ENCODE assay signal across 27 mouse cellular contexts in genomic region chr1:151235574-151235973, GRCm38 (mm10). TPM values are rescaled to one million over a fixed set of nuclear protein-coding genes. Genes with fewer than 3 reads are reported as not detected.
A peak's percentile ranks its signal among the peaks of the same experiment; 100 is the strongest.
DNase-seq lines count a peak whose midpoint lies in the region; ATAC-seq and TF ChIP-seq lines count a peak whose summit lies in the region.
"Had no signal": no experiment of that assay in that cellular context is flagged by ENCODE, and none has a peak within 500 bp of the region (broad histone marks: within the 10 kb centered on the region; RNA-seq: fewer than 3 reads in every experiment).

No protein-coding gene starts in this region.

- DNase-seq in embryo, embryonic 10 days (ENCODE audit: low spot score), result peak; percentile 27
- no peak for DNase-seq in embryo, embryonic 11 days
- no peak for DNase-seq in heart, adult 2 months
- DNase-seq in heart, postnatal 10 days, result no peak
- no peak for DNase-seq in lung, postnatal 14 days
- peak; percentile 32 for DNase-seq in embryonic facial prominence, embryonic 14.5 days (ENCODE audit: low spot score)
- DNase-seq in right cerebral cortex, adult 18-20 months, result no peak
- DNase-seq: adrenal gland, postnatal 14 days; cerebellum, adult 11-12 months; kidney, adult 2 months; kidney, postnatal 10 days; liver; right cerebral cortex, postnatal 14 days; spleen, adult 18-20 months had no signal

- H3K36me3 ChIP-seq in heart, adult 2 months (ENCODE audit: control insufficient read depth, insufficient read depth, low read length), result no peaks in the 10 kb centered on the region
- no peaks in the 10 kb centered on the region for H3K36me3 ChIP-seq in lung, embryonic 16.5 days (ENCODE audit: control insufficient read depth, insufficient read depth, low read length)
- H3K36me3 ChIP-seq in embryonic facial prominence, embryonic 14.5 days (ENCODE audit: control insufficient read depth, insufficient read depth, low read length), result no peaks in the 10 kb centered on the region
- H3K36me3 ChIP-seq: heart, embryonic 12.5 days; hindbrain, embryonic 12.5 days had no signal

- no peak overlapping the region for H3K4me3 ChIP-seq in heart, adult 2 months
- H3K4me3 ChIP-seq in lung, embryonic 16.5 days (ENCODE audit: low read length), result no peak overlapping the region
- no peak overlapping the region for H3K4me3 ChIP-seq in embryonic facial prominence, embryonic 14.5 days (ENCODE audit: low read depth, low read length)
- H3K4me3 ChIP-seq: heart, embryonic 12.5 days; hindbrain, embryonic 12.5 days had no signal

- peak overlapping the region; percentile 67 for H3K27ac ChIP-seq in heart, adult 2 months
- H3K27ac ChIP-seq in lung, embryonic 16.5 days (ENCODE audit: low read length), result 0 out of 2 replicates have a peak overlapping the region, but pooled peaks have one; percentile 24
- H3K27ac ChIP-seq in embryonic facial prominence, embryonic 14.5 days (replicated peaks; ENCODE audit: low read depth, low read length), result no peak overlapping the region
- H3K27ac ChIP-seq: hindbrain, embryonic 12.5 days had no signal

- no peak for TF ChIP-seq EP300 in heart, adult 2 months (IDR thresholded peaks at IDR 0.05; ENCODE audit: insufficient read depth, low read depth, low read length)

- no peak for TF ChIP-seq CTCF in heart, adult 2 months (IDR thresholded peaks at IDR 0.05)

- peak; percentile 41 for ATAC-seq in lung, embryonic 16.5 days (ENCODE audit: low read depth)
- ATAC-seq in embryonic facial prominence, embryonic 14.5 days (ENCODE audit: low read depth), result peak; percentile 72; the same call in 1 of the 2 replicates
- ATAC-seq: Patski had no signal

- 63% methylated on average over 2 of the region's 2 CpGs for WGBS in heart, adult 2 months
- 47% methylated on average over 2 of the region's 2 CpGs for WGBS in lung, embryonic 16.5 days
- WGBS in embryonic facial prominence, embryonic 14.5 days, result 36% methylated on average over 2 of the region's 2 CpGs

- no peak for TF ChIP-seq POLR2A in heart, adult 2 months (IDR thresholded peaks at IDR 0.05; ENCODE audit: insufficient read depth, low read depth, low read length)

- H3K79me2 ChIP-seq in heart, adult 2 months (replicated peaks; ENCODE audit: control insufficient read depth, insufficient read depth, low read length), result no peaks in the 10 kb centered on the region

- intact Hi-C loops in heart, adult 2 months (cut with DNase I), result loop anchor here (5.0 kb wide), 1 partner anchor 107 kb away; the partner anchor contains the start of gene Ivns1abp
- intact Hi-C loops in heart, postnatal 10 days (cut with DNase I), result no loop called here

- no peaks in the 10 kb centered on the region for H3K27me3 ChIP-seq in heart, adult 2 months (ENCODE audit: control insufficient read depth, insufficient read depth, low read length)
- no peaks in the 10 kb centered on the region for H3K27me3 ChIP-seq in lung, embryonic 16.5 days (ENCODE audit: control insufficient read depth, insufficient read depth, low read depth, low read length)
- no peaks in the 10 kb centered on the region for H3K27me3 ChIP-seq in embryonic facial prominence, embryonic 14.5 days (replicated peaks; ENCODE audit: control insufficient read depth, insufficient read depth, low read length)
- H3K27me3 ChIP-seq: heart, embryonic 12.5 days; hindbrain, embryonic 12.5 days; Patski had no signal

- no peak overlapping the region for H3K9ac ChIP-seq in heart, adult 2 months (ENCODE audit: low read depth, low read length)
- H3K9ac ChIP-seq in lung, embryonic 16.5 days (ENCODE audit: low read length), result no peak overlapping the region
- H3K9ac ChIP-seq in embryonic facial prominence, embryonic 14.5 days (ENCODE audit: low read depth, low read length), result no peak overlapping the region
- H3K9ac ChIP-seq: heart, embryonic 12.5 days; hindbrain, embryonic 12.5 days had no signal

- peaks cover 5% of the 10 kb centered on the region; the same call in 1 of the 2 replicates for H3K9me3 ChIP-seq in lung, embryonic 16.5 days (ENCODE audit: control insufficient read depth, low read length)
- peaks cover 6% of the 10 kb centered on the region; the same call in 1 of the 2 replicates for H3K9me3 ChIP-seq in embryonic facial prominence, embryonic 14.5 days (ENCODE audit: control insufficient read depth, low read length)
- H3K9me3 ChIP-seq: hindbrain, embryonic 12.5 days had no signal

- H3K4me1 ChIP-seq in heart, adult 2 months (ENCODE audit: control insufficient read depth, insufficient read depth, low read length), result peaks cover 8% of the 10 kb centered on the region
- peaks cover 13% of the 10 kb centered on the region; the same call in 1 of the 2 replicates for H3K4me1 ChIP-seq in lung, embryonic 16.5 days (replicated peaks; ENCODE audit: control insufficient read depth, insufficient read depth, low read length)
- H3K4me1 ChIP-seq in embryonic facial prominence, embryonic 14.5 days (ENCODE audit: control insufficient read depth, insufficient read depth, low read length), result no peaks in the 10 kb centered on the region

- no peak overlapping the region for H3K4me2 ChIP-seq in lung, embryonic 16.5 days (ENCODE audit: low read depth, low read length)
- H3K4me2 ChIP-seq in embryonic facial prominence, embryonic 14.5 days (ENCODE audit: low read depth, low read length), result no peak overlapping the region
- H3K4me2 ChIP-seq: heart, embryonic 12.5 days; hindbrain, embryonic 12.5 days had no signal

RNA-seq across cellular contexts. Expression of gene Gm47996, which starts 25.6 kb away (rescaled TPM):
- not detected for total RNA-seq in heart, adult 2 months (2021)
- polyA plus RNA-seq in heart, adult 2 months (2012; rRNA removed), result not detected in 2 replicates
- total RNA-seq in heart, postnatal 10 days (2021), result not detected
- not detected in 2 replicates for polyA plus RNA-seq in lung, embryonic 16.5 days (2015; fragmentation: Nextera tagmentation; extraction: Ambion mirVana)
- polyA plus RNA-seq in embryonic facial prominence, embryonic 14.5 days (2014; fragmentation: Nextera tagmentation; extraction: Ambion mirVana), result not detected in 2 replicates
- total RNA-seq: adrenal gland, postnatal 14 days; layer of hippocampus, adult 18-20 months; layer of hippocampus, postnatal 25 days; left cerebral cortex, postnatal 14 days; megakaryocyte-erythroid progenitor cell, adult 5-6 weeks; monocyte, adult 5-6 weeks had no signal
- polyA plus RNA-seq: embryonic facial prominence, embryonic 11.5 days; hindbrain, embryonic 12.5 days; kidney, adult 2 months; neural tube, embryonic 14.5 days; Patski had no signal

RNA-seq across cellular contexts. Expression of gene 3110040M04Rik, which starts 31.7 kb away (rescaled TPM):
- not detected for total RNA-seq in heart, adult 2 months (2021)
- polyA plus RNA-seq in heart, adult 2 months (2012; rRNA removed), result not detected in 2 replicates
- total RNA-seq in heart, postnatal 10 days (2021), result not detected
- not detected in 2 replicates for polyA plus RNA-seq in lung, embryonic 16.5 days (2015; fragmentation: Nextera tagmentation; extraction: Ambion mirVana)
- polyA plus RNA-seq in embryonic facial prominence, embryonic 14.5 days (2014; fragmentation: Nextera tagmentation; extraction: Ambion mirVana), result not detected in 2 replicates
- total RNA-seq: adrenal gland, postnatal 14 days; gastrocnemius, postnatal 25 days; layer of hippocampus, adult 18-20 months; layer of hippocampus, postnatal 25 days; left cerebral cortex, postnatal 14 days; monocyte, adult 5-6 weeks had no signal
- polyA plus RNA-seq: embryonic facial prominence, embryonic 11.5 days; neural tube, embryonic 14.5 days; Patski had no signal

RNA-seq across cellular contexts. Expression of gene Gm47995, which starts 37.3 kb away (rescaled TPM):
- total RNA-seq in heart, adult 2 months (2021), result not detected
- 0.53 TPM in 1 of 2 replicates, not detected in the other for polyA plus RNA-seq in heart, adult 2 months (2012; rRNA removed)
- not detected for total RNA-seq in heart, postnatal 10 days (2021)
- not detected in 2 replicates for polyA plus RNA-seq in lung, embryonic 16.5 days (2015; fragmentation: Nextera tagmentation; extraction: Ambion mirVana)
- 0.25 TPM in 1 of 2 replicates, not detected in the other for polyA plus RNA-seq in embryonic facial prominence, embryonic 14.5 days (2014; fragmentation: Nextera tagmentation; extraction: Ambion mirVana)
- total RNA-seq: adrenal gland, postnatal 14 days; gastrocnemius, postnatal 25 days; layer of hippocampus, adult 18-20 months; layer of hippocampus, postnatal 25 days; left cerebral cortex, postnatal 14 days; monocyte, adult 5-6 weeks had no signal
- polyA plus RNA-seq: embryonic facial prominence, embryonic 11.5 days; hindbrain, embryonic 12.5 days; kidney, adult 2 months; neural tube, embryonic 14.5 days; Patski had no signal

RNA-seq across cellular contexts. Expression of gene Gm8947, which starts 43.4 kb away (rescaled TPM):
- not detected for total RNA-seq in heart, adult 2 months (2021)
- polyA plus RNA-seq in heart, adult 2 months (2012; rRNA removed), result 0.15 TPM in 1 of 2 replicates, not detected in the other
- not detected for total RNA-seq in heart, postnatal 10 days (2021)
- polyA plus RNA-seq in lung, embryonic 16.5 days (2015; fragmentation: Nextera tagmentation; extraction: Ambion mirVana), result not detected in 2 replicates
- polyA plus RNA-seq in embryonic facial prominence, embryonic 14.5 days (2014; fragmentation: Nextera tagmentation; extraction: Ambion mirVana), result 0.12 TPM in 1 of 2 replicates, not detected in the other
- total RNA-seq: adrenal gland, postnatal 14 days; layer of hippocampus, adult 18-20 months; layer of hippocampus, postnatal 25 days; left cerebral cortex, postnatal 14 days; megakaryocyte-erythroid progenitor cell, adult 5-6 weeks; monocyte, adult 5-6 weeks had no signal
- polyA plus RNA-seq: hindbrain, embryonic 12.5 days; neural tube, embryonic 14.5 days; Patski had no signal

RNA-seq across cellular contexts. Expression of gene Gm47985, which starts 53.2 kb away (rescaled TPM):
- under 1 TPM; 0.29 to 0.80 TPM for total RNA-seq in heart, adult 2 months (2021)
- polyA plus RNA-seq in heart, adult 2 months (2012; rRNA removed), result 1.1 and 3.2 TPM in 2 replicates
- under 1 TPM; 0.25 to 0.38 TPM for total RNA-seq in heart, postnatal 10 days (2021)
- polyA plus RNA-seq in lung, embryonic 16.5 days (2015; fragmentation: Nextera tagmentation; extraction: Ambion mirVana), result 0.11 TPM in 1 of 2 replicates, not detected in the other
- 0.18 and 0.48 TPM in 2 replicates for polyA plus RNA-seq in embryonic facial prominence, embryonic 14.5 days (2014; fragmentation: Nextera tagmentation; extraction: Ambion mirVana)
- total RNA-seq: adrenal gland, postnatal 14 days; ES-E14; gastrocnemius, postnatal 25 days; layer of hippocampus, adult 18-20 months; layer of hippocampus, postnatal 25 days; left cerebral cortex, postnatal 14 days; monocyte, adult 5-6 weeks had no signal
- polyA plus RNA-seq: kidney, adult 2 months; neural tube, embryonic 14.5 days; Patski had no signal

Comparison
In these comparisons a context has a peak if more than half of its experiments do, and no peak if none do; other contexts are left out.
1. DNase-seq: peak in embryo, embryonic 10 days (single experiment) and embryonic facial prominence, embryonic 14.5 days (single experiment); none in embryo, embryonic 11 days (single experiment), heart, adult 2 months (0 of 2), heart, postnatal 10 days (0 of 2), lung, postnatal 14 days (single experiment) and right cerebral cortex, adult 18-20 months (single experiment).